Comparison of ENCODE assay signal across 12 mouse cellular contexts in the genomic region with DNA sequence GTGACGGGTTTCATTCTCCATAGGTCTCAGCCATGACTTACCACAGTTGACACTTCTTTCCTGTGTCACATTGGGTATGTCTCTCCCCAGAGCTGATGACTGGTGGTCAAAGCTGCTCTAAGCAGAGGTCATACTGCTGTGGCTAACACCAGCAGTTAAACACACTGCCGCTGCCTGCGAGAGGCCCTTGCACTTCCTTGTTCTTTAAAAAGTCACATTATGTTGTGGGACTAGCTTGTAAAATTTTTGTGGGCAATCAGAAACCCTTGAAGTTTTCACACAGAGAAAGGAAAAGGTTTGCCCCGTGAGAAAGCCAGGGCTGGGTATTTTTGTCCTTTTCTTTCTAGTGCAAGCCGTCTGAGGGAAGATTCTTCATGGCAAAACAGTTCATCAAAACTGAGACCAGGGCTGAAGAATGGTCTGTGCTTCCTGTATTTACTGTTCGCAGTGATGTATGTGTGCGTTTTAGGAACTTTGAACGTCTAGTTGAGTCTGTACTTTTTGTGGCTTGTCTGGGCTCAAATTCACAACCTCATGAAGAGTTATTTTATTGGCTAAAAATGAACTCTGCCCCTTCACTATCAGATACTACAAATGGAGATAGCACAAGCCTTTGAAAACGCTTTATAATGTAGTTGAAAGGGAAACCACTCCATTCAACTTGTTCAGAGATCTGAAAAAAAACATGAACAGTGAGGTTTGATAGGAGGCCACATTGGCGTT.
A peak's percentile ranks its signal among the peaks of the same experiment; 100 is the strongest.
DNase-seq lines count a peak whose midpoint lies in the region; ATAC-seq lines count a peak whose summit lies in the region.
"Had no signal": no experiment of that assay in that cellular context is flagged by ENCODE, and none has a peak within 500 bp of the region (broad histone marks: within the 10 kb centered on the region; RNA-seq: fewer than 3 reads in every experiment).

No protein-coding gene starts in this region.

- peak; percentile 16 to 21 for DNase-seq in spleen, adult 18-20 months
- no peak for DNase-seq in spleen, adult 12 weeks (ENCODE audit: low spot score)
- DNase-seq in thymus, postnatal 25 days = peak; percentile 43
- no peak for DNase-seq in cerebellum, adult 9-10 months
- no peak for DNase-seq in ovary, postnatal 36 days (ENCODE audit: low spot score)
- DNase-seq in left cerebral cortex, postnatal 14 days (ENCODE audit: low spot score in 2 of 2) = no peak
- DNase-seq: adrenal gland, adult 8-10 months; cerebellum, postnatal 36 days; gastrocnemius, postnatal 25 days; kidney, adult 9 months had no signal

- peak; percentile 53 for ATAC-seq in granulocyte monocyte progenitor cell, adult 5-6 weeks (replicated peaks; ENCODE audit: poor library complexity, severe bottlenecking)
- ATAC-seq in megakaryocyte progenitor cell, adult 5-6 weeks (replicated peaks; ENCODE audit: poor library complexity) = peak; percentile 66

- intact Hi-C loops in left cerebral cortex, postnatal 14 days (cut with DNase I) = no loop called here

Comparison
In these comparisons a context has a peak if more than half of its experiments do, and no peak if none do; other contexts are left out.
1. DNase-seq: peak in spleen, adult 18-20 months (2 of 2) and thymus, postnatal 25 days (single experiment); none in spleen, adult 12 weeks (single experiment), cerebellum, adult 9-10 months (single experiment), ovary, postnatal 36 days (single experiment) and left cerebral cortex, postnatal 14 days (0 of 2).